Mouse (Mus musculus): ENCODE results near the gene Olfr930. TPM values are rescaled to one million over a fixed set of nuclear protein-coding genes. Genes with fewer than 3 reads are reported as not detected.

The Olfr930 gene
- total RNA-seq (2014; rRNA removed) (not detected in 2 replicates), polyA plus RNA-seq (2015; fragmentation: Nextera tagmentation; extraction: Ambion mirVana) (not detected in 2 replicates)

DNA sequence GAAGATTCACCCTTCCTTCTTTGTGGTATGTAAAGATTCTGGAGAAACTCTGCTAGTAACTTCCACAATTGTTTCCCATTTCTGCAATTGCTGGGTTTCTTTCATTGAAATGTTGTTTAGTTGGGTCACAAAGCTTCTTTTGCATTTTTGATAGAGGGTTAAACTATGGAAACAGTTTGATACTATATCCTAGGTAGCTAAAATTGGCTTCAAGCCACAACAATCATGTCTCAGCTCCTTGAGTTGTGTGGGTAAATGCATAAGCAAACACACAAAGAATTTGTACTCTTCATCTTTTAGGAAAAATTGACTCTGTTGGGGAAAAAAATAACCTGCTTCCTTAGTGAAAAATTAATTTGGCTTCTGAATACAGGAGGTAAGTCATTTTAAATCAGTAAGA is at the start of gene Olfr930:
Olfr930 (plus strand) TSS at position 301 of the 400 bp plus-strand sequence.
- no peak within 1 kb of the TSS for H3K9ac ChIP-seq (replicated peaks; ENCODE audit: low read length)
- H3K4me2 ChIP-seq (ENCODE audit: low read depth, low read length): no peak within 1 kb of the TSS
- H3K27ac ChIP-seq: no peak within 1 kb of the TSS
- H3K36me3 ChIP-seq (ENCODE audit: insufficient read depth, low read length): no peaks in the 10 kb centered on the region
- DNase-seq (ENCODE audit: low spot score): no peak
- TF ChIP-seq CTCF (IDR thresholded peaks at IDR 0.05; ENCODE audit: low read depth): no peak
- no peaks in the 10 kb centered on the region for H3K9me3 ChIP-seq (ENCODE audit: low read length)
- no peaks in the 10 kb centered on the region for H3K27me3 ChIP-seq (ENCODE audit: insufficient read depth, low read length)
- H3K4me1 ChIP-seq (ENCODE audit: insufficient read depth, low read length): no peaks in the 10 kb centered on the region
- ATAC-seq: no peak
- no peak within 1 kb of the TSS for H3K4me3 ChIP-seq (ENCODE audit: low read length)

DNA sequence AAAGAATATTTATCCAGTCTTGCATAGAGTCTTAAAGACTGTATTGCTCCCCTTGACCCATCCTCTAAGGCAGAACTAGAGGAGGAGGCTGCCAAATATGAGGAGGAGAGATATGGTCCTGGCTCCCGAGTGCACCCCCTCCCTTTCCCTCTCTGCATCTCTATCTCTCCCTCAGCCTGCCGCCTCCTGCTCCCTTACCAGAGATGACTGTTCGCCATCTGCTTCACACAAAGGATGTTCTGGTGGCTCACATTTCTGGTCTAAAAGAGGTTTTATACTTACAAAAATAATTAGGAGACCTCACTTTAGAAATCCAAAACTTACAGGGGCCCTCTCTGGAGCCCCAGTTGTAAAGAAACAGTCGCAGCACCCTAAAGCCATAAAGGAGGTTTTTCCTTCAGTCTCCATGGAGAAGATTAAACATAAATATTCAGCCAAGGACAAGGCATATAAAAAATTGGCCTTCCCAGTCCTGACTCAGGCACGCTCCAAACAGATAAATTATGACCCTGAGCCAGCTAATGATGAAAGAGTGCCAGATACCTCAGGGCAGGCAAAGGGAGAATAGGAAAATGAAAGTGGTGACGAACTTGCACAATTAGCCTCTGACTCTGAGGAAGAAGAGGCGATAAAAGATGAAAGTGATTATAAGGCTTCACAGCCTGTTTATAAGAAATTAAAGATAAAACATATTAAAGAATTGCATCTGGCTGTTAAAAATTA is 24.0 kb downstream of the Olfr930 start:
- no peak overlapping the region for H3K9ac ChIP-seq (replicated peaks; ENCODE audit: low read length)
- no peaks in the 10 kb centered on the region for H3K9me3 ChIP-seq (ENCODE audit: low read length)
- no peaks in the 10 kb centered on the region for H3K36me3 ChIP-seq (ENCODE audit: insufficient read depth, low read length)
- no peak for ATAC-seq
- H3K4me3 ChIP-seq (ENCODE audit: low read length): no peak overlapping the region
- no peak for DNase-seq (ENCODE audit: low spot score)
- no peak for TF ChIP-seq CTCF (IDR thresholded peaks at IDR 0.05; ENCODE audit: low read depth)
- H3K4me2 ChIP-seq (ENCODE audit: low read depth, low read length): no peak overlapping the region
- no peaks in the 10 kb centered on the region for H3K4me1 ChIP-seq (ENCODE audit: insufficient read depth, low read length)
- 78% methylated on average over 7 of the region's 7 CpGs for WGBS
- no peak overlapping the region for H3K27ac ChIP-seq
- H3K27me3 ChIP-seq (ENCODE audit: insufficient read depth, low read length): no peaks in the 10 kb centered on the region

DNA sequence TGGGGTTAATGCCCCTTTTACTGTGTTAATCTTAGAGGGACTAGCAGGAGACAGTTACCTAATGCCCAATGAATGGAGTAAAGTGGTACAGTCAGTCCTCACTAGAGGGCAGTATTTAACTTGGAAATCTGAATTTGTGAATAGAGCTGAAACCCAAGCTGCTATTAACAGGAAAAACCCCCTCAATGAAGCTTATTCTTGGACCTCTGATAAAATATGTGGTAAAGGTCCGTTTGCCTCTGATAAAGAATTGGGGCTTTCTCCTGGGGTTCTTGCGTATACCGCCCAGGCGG is 24.5 kb downstream of the Olfr930 start:
- no peak overlapping the region for H3K4me3 ChIP-seq (ENCODE audit: low read length)
- no peaks in the 10 kb centered on the region for H3K9me3 ChIP-seq (ENCODE audit: low read length)
- H3K36me3 ChIP-seq (ENCODE audit: insufficient read depth, low read length): no peaks in the 10 kb centered on the region
- no peak overlapping the region for H3K27ac ChIP-seq
- WGBS: 89% methylated on average over 4 of the region's 4 CpGs
- ATAC-seq (no peak), DNase-seq (ENCODE audit: low spot score) (peak; percentile 3)
- TF ChIP-seq CTCF (IDR thresholded peaks at IDR 0.05; ENCODE audit: low read depth): peak; percentile 19
- H3K27me3 ChIP-seq (ENCODE audit: insufficient read depth, low read length): no peaks in the 10 kb centered on the region
- no peak overlapping the region for H3K4me2 ChIP-seq (ENCODE audit: low read depth, low read length)
- no peaks in the 10 kb centered on the region for H3K4me1 ChIP-seq (ENCODE audit: insufficient read depth, low read length)
- no peak overlapping the region for H3K9ac ChIP-seq (replicated peaks; ENCODE audit: low read length)

DNA sequence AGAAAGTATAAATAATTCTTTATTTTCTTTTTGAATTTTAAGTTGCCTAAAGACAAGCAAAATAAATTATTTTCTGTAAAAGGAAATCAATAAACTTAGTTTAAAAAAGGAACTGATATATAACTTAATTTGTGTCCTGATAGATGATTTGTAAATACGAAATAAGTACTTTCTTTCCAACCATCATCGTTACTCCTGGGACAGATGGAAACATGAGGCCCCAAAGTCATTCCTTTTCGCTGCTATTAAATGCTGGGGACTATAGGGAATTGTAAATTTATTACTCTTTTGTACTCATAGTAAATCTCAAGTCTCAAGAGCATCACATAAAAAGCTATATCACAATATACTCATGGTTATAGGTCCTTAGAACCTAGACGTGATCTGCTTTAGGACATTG is 42.4 kb downstream of the Olfr930 start, which contains the start of gene Olfr933:
Olfr933 (plus strand) TSS at position 301 of the 400 bp plus-strand sequence.
- no peak for TF ChIP-seq CTCF (IDR thresholded peaks at IDR 0.05; ENCODE audit: low read depth)
- no peaks in the 10 kb centered on the region for H3K9me3 ChIP-seq (ENCODE audit: low read length)
- H3K4me2 ChIP-seq (ENCODE audit: low read depth, low read length): no peak within 1 kb of the TSS
- H3K4me3 ChIP-seq (ENCODE audit: low read length): no peak within 1 kb of the TSS
- ATAC-seq: no peak
- no peaks in the 10 kb centered on the region for H3K36me3 ChIP-seq (ENCODE audit: insufficient read depth, low read length)
- DNase-seq (ENCODE audit: low spot score): no peak
- no peaks in the 10 kb centered on the region for H3K4me1 ChIP-seq (ENCODE audit: insufficient read depth, low read length)
- no peaks in the 10 kb centered on the region for H3K27me3 ChIP-seq (ENCODE audit: insufficient read depth, low read length)
- no peak within 1 kb of the TSS for H3K9ac ChIP-seq (replicated peaks; ENCODE audit: low read length)
- 76% methylated on average over 4 of the region's 4 CpGs for WGBS
- H3K27ac ChIP-seq: no peak within 1 kb of the TSS

Other genes starting within 250 kb of the Olfr930 start
- not detected in 2 replicates for gene Olfr919, start 226.1 kb upstream of the Olfr930 start, total RNA-seq (2014; rRNA removed)
- gene Olfr919, start 226.1 kb upstream of the Olfr930 start, polyA plus RNA-seq (2015; fragmentation: Nextera tagmentation; extraction: Ambion mirVana): not detected in 2 replicates
- gene Vwa5a, start 211.5 kb upstream of the Olfr930 start, total RNA-seq (2014; rRNA removed): 9.2 and 14.1 TPM in 2 replicates
- gene Vwa5a, start 211.5 kb upstream of the Olfr930 start, polyA plus RNA-seq (2015; fragmentation: Nextera tagmentation; extraction: Ambion mirVana): 9.4 and 10.2 TPM in 2 replicates
- gene Olfr920, start 177.5 kb upstream of the Olfr930 start, total RNA-seq (2014; rRNA removed): 0.21 TPM in 1 of 2 replicates, not detected in the other
- gene Olfr920, start 177.5 kb upstream of the Olfr930 start, polyA plus RNA-seq (2015; fragmentation: Nextera tagmentation; extraction: Ambion mirVana): 0.03 and 0.06 TPM in 2 replicates
- gene Olfr921, start 156.7 kb upstream of the Olfr930 start, total RNA-seq (2014; rRNA removed): not detected in 2 replicates
- not detected in 2 replicates for gene Olfr921, start 156.7 kb upstream of the Olfr930 start, polyA plus RNA-seq (2015; fragmentation: Nextera tagmentation; extraction: Ambion mirVana)
- not detected in 2 replicates for gene Olfr922, start 115.2 kb upstream of the Olfr930 start, total RNA-seq (2014; rRNA removed)
- not detected in 2 replicates for gene Olfr922, start 115.2 kb upstream of the Olfr930 start, polyA plus RNA-seq (2015; fragmentation: Nextera tagmentation; extraction: Ambion mirVana)
- not detected in 2 replicates for gene Olfr923, start 103.3 kb upstream of the Olfr930 start, total RNA-seq (2014; rRNA removed)
- gene Olfr923, start 103.3 kb upstream of the Olfr930 start, polyA plus RNA-seq (2015; fragmentation: Nextera tagmentation; extraction: Ambion mirVana): not detected in 2 replicates
- gene Olfr924, start 85.4 kb upstream of the Olfr930 start, total RNA-seq (2014; rRNA removed): not detected in 2 replicates
- not detected in 2 replicates for gene Olfr924, start 85.4 kb upstream of the Olfr930 start, polyA plus RNA-seq (2015; fragmentation: Nextera tagmentation; extraction: Ambion mirVana)
- not detected in 2 replicates for gene Olfr26, start 74.7 kb upstream of the Olfr930 start, total RNA-seq (2014; rRNA removed)
- gene Olfr26, start 74.7 kb upstream of the Olfr930 start, polyA plus RNA-seq (2015; fragmentation: Nextera tagmentation; extraction: Ambion mirVana): not detected in 2 replicates
- gene Olfr926, start 52.7 kb upstream of the Olfr930 start, total RNA-seq (2014; rRNA removed): not detected in 2 replicates
- gene Olfr926, start 52.7 kb upstream of the Olfr930 start, polyA plus RNA-seq (2015; fragmentation: Nextera tagmentation; extraction: Ambion mirVana): not detected in 2 replicates
- gene Olfr933, start 42.5 kb downstream of the Olfr930 start, total RNA-seq (2014; rRNA removed): not detected in 2 replicates
- not detected in 2 replicates for gene Olfr933, start 42.5 kb downstream of the Olfr930 start, polyA plus RNA-seq (2015; fragmentation: Nextera tagmentation; extraction: Ambion mirVana)
- gene Olfr934, start 58.5 kb downstream of the Olfr930 start, total RNA-seq (2014; rRNA removed): not detected in 2 replicates
- gene Olfr934, start 58.5 kb downstream of the Olfr930 start, polyA plus RNA-seq (2015; fragmentation: Nextera tagmentation; extraction: Ambion mirVana): not detected in 2 replicates
- not detected in 2 replicates for gene Olfr935, start 69.9 kb downstream of the Olfr930 start, total RNA-seq (2014; rRNA removed)
- not detected in 2 replicates for gene Olfr935, start 69.9 kb downstream of the Olfr930 start, polyA plus RNA-seq (2015; fragmentation: Nextera tagmentation; extraction: Ambion mirVana)
- not detected in 2 replicates for gene Olfr146, start 93.6 kb downstream of the Olfr930 start, total RNA-seq (2014; rRNA removed)
- not detected in 2 replicates for gene Olfr146, start 93.6 kb downstream of the Olfr930 start, polyA plus RNA-seq (2015; fragmentation: Nextera tagmentation; extraction: Ambion mirVana)
- not detected in 2 replicates for gene Olfr937, start 135.1 kb downstream of the Olfr930 start, total RNA-seq (2014; rRNA removed)
- not detected in 2 replicates for gene Olfr937, start 135.1 kb downstream of the Olfr930 start, polyA plus RNA-seq (2015; fragmentation: Nextera tagmentation; extraction: Ambion mirVana)
- gene Olfr938, start 149.1 kb downstream of the Olfr930 start, total RNA-seq (2014; rRNA removed): not detected in 2 replicates
- not detected in 2 replicates for gene Olfr938, start 149.1 kb downstream of the Olfr930 start, polyA plus RNA-seq (2015; fragmentation: Nextera tagmentation; extraction: Ambion mirVana)
- gene Olfr27, start 198.3 kb downstream of the Olfr930 start, total RNA-seq (2014; rRNA removed): not detected in 2 replicates
- gene Olfr27, start 198.3 kb downstream of the Olfr930 start, polyA plus RNA-seq (2015; fragmentation: Nextera tagmentation; extraction: Ambion mirVana): not detected in 2 replicates
- not detected in 2 replicates for gene Olfr943, start 236.5 kb downstream of the Olfr930 start, total RNA-seq (2014; rRNA removed)
- gene Olfr943, start 236.5 kb downstream of the Olfr930 start, polyA plus RNA-seq (2015; fragmentation: Nextera tagmentation; extraction: Ambion mirVana): not detected in 2 replicates